ENCODE assay signal across 7 mouse cellular contexts in the genomic region with DNA sequence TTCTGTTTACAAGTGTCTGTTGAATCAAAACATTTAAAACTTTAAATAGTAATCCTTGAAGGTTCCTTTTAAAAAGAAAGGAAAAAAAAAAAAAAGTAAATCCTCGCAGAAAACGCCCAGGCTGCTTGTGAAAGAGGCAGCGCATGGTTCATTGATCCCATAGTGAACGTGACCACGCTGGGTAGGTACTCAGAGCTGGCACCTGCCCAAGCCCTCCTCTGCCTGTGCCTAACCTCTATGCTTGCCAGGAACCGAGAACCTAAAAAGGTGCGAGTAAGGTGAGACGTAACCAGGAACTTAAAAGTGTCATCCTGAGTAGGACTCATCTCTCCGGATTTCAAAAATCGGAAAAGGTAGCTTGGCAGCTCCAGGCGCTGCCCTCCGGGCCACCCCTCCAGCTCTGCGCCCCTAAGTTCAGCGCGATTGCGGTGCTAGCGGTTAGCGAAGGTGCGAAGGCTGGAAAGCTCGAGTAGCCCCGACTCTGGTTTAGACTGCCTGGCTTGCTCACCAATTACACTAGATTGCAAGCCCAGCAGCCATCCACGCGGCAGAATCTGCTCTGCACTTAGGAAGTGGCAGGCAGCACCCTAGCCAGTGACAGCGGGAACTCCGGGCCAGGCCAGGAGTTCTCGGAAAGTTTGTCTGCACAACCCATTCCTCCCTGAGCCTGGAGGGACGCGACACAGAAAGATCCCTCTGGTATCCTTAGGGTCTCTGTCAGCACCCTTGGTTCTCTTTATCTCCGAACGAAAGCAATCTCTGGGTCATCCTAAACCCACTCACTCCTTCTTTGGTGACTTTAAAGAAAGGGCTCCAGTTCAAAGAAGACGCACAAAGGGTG. TPM values are rescaled to one million over a fixed set of nuclear protein-coding genes. Genes with fewer than 3 reads are reported as not detected.
DNase-seq lines count a peak whose midpoint lies in the region.

No protein-coding gene starts in this region.

- peaks cover 49% of the 10 kb centered on the region for H3K27me3 ChIP-seq in megakaryocyte, embryonic 14.5 days (replicated peaks)

- no peaks in the 10 kb centered on the region for H3K36me3 ChIP-seq in megakaryocyte, embryonic 14.5 days (replicated peaks; ENCODE audit: low read length)

- peak; percentile 28 for DNase-seq in urinary bladder, postnatal 14 days (ENCODE audit: low spot score)
- DNase-seq in urinary bladder, postnatal 10 days (ENCODE audit: low spot score), result no peak
- peak; percentile 61 for DNase-seq in embryo, embryonic 9.5 days (ENCODE audit: extremely low spot score)
- DNase-seq in heart, postnatal 36 days, result peak; percentile 31 to 51
- DNase-seq in kidney, postnatal 4 days, result peak; percentile 65 to 76
- peak; percentile 18 to 50 for DNase-seq in spleen, postnatal 10 days (ENCODE audit: low spot score in 2 of 2)

- peak overlapping the region; percentile 89 for H3K4me3 ChIP-seq in megakaryocyte, embryonic 14.5 days (replicated peaks)

- H3K9me3 ChIP-seq in megakaryocyte, embryonic 14.5 days, result no peaks in the 10 kb centered on the region

- H3K4me1 ChIP-seq in megakaryocyte, embryonic 14.5 days, result peaks cover 32% of the 10 kb centered on the region

- intact Hi-C loops in heart, postnatal 36 days (cut with DNase I), result loop anchor here (5.0 kb wide), 3 partner anchors 470 to 945 kb away; no protein-coding TSS in a partner anchor

RNA-seq across cellular contexts. Expression of a gene that starts 1.3 kb away (rescaled TPM):
- 1 to 10 TPM; 1.6 to 2.4 TPM for total RNA-seq in heart, postnatal 36 days (2021)
- 0.66 and 0.81 TPM in 2 replicates for polyA plus RNA-seq in megakaryocyte, embryonic 14.5 days (2012; ENCODE audit: insufficient read depth, low replicate concordance)
